Mouse (Mus musculus) myocyte (in vitro differentiated cells): ENCODE data around the gene Ptcra.
A peak's percentile ranks its signal among the peaks of the same experiment; 100 is the strongest.

Experiments used
- CEBPB ChIP-seq: IDR thresholded peaks from 2 replicates; pipeline ENCODE4 v1.6.1; 2011; ENCODE audit warnings: mild to moderate bottlenecking, moderate library complexity; ENCODE audit not compliant: poor library complexity, insufficient read depth, severe bottlenecking
- E2F4 ChIP-seq: IDR thresholded peaks from one replicate; pipeline ENCODE4 v1.6.1; 2011; ENCODE audit warnings: mild to moderate bottlenecking, control low read depth, moderate library complexity; ENCODE audit not compliant: insufficient read depth
- MAX ChIP-seq: IDR thresholded peaks from one replicate; pipeline ENCODE4 v1.6.1; 2011; ENCODE audit warnings: low read depth, mild to moderate bottlenecking, control low read depth
- MYOD1 ChIP-seq, 3 experiments: IDR thresholded peaks; one replicate each; pipeline ENCODE4 v1.6.1; 2011; ENCODE audit warnings: control low read depth in 2 of 3, low read depth in 2 of 3, mild to moderate bottlenecking in 2 of 3, moderate library complexity in 1 of 3; ENCODE audit not compliant: insufficient read length in 2 of 3, control insufficient read depth in 1 of 3
- MYOG ChIP-seq, 3 experiments: IDR thresholded peaks; one replicate each; pipeline ENCODE4 v1.6.1; 2011; ENCODE audit warnings: control low read depth in 2 of 3, low read depth in 2 of 3, mild to moderate bottlenecking in 2 of 3; ENCODE audit not compliant: insufficient read length in 2 of 3, control insufficient read depth in 1 of 3, insufficient read depth in 1 of 3
- POLR2A ChIP-seq: IDR thresholded peaks from one replicate; pipeline ENCODE4 v1.6.1; 2011; ENCODE audit warnings: low read depth, mild to moderate bottlenecking, control low read depth, moderate library complexity; ENCODE audit not compliant: insufficient read length
- POLR2AphosphoS2 ChIP-seq: IDR thresholded peaks from one replicate; pipeline ENCODE4 v1.6.1; 2011; ENCODE audit warnings: low read depth, control low read depth; ENCODE audit not compliant: insufficient read length
- SRF ChIP-seq: IDR thresholded peaks from one replicate; pipeline ENCODE4 v1.6.1; 2011; ENCODE audit warnings: low read depth; ENCODE audit not compliant: control insufficient read depth, insufficient read length
- TCF12 ChIP-seq: IDR thresholded peaks from one replicate; pipeline ENCODE4 v1.6.1; 2011; ENCODE audit warnings: mild to moderate bottlenecking, control low read depth; ENCODE audit not compliant: poor library complexity, insufficient read depth, severe bottlenecking
- TCF3 ChIP-seq: IDR thresholded peaks from one replicate; pipeline ENCODE4 v1.6.1; 2011; ENCODE audit warnings: low read depth, control low read depth; ENCODE audit not compliant: insufficient read length
- USF1 ChIP-seq: IDR thresholded peaks from one replicate; pipeline ENCODE4 v1.6.1; 2011; ENCODE audit warnings: low read depth, mild to moderate bottlenecking, control low read depth, moderate library complexity

DNA sequence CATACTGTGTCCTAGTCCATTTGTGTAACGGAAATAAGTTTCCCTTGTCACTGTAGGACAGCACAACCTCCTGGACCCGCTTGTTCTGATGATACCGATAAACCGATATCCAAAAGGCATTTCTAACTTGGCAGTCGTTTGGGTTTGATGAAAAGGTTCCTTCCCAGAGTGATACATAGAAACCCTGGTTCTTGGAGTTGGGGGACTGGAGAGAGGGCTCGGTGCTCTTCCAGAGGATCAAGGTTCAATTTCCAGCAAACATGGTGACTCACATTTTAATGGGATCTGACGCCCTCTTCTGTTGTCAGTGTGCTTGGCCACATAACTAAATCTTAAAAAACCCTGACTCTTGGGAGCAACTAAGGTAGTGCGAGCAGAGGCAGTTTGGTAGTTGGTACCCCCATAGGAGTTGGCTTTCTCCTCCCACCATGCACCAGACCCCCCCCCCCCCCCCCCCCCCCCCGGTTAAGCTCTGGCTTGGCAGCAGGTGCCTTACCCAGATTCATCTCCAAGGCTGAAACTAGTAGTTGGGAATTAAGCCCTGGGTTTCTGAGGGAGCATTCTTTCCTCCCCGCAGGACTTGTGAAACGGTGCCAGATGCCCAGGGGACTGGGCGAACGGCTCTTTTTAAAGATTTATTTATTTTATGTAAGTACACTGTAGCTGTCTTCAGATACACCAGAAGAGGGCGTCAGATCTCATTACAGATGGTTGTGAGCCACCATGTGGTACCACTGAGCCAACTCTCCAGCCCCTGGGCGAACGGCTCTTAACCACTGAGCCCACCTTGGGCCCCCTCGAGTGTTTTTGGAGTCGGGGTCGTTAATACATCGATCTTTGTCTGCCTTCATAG is 10.0 kb upstream of the Ptcra start:
- TF ChIP-seq MAX (no peak), POLR2A (no peak), MYOG (IDR thresholded peaks at IDR 0.05; ENCODE audit: control insufficient read depth in 1 of 3, insufficient read depth in 1 of 3, insufficient read length in 2 of 3, low read depth in 2 of 3) (no peak), MYOD1 (IDR thresholded peaks at IDR 0.05; ENCODE audit: control insufficient read depth in 1 of 3, insufficient read length in 2 of 3, low read depth in 2 of 3) (no peak), TCF12 (no peak), USF1 (no peak), E2F4 (no peak), POLR2AphosphoS2 (peak; percentile 56), SRF (no peak), CEBPB (no peak), TCF3 (no peak)
